Mouse (Mus musculus) cerebellum, postnatal 25 days (tissue): ENCODE measurements at regions not wholly inside any gene's neighbourhood (a gene's known extent, or its start where the extent isn't known, plus 50 kb on each side); places are given as distances from the start of the nearest gene placed in this dataset.

Experiments used
- DNase-seq, 2 experiments: peaks; one replicate each; pipeline ENCODE4 v3.0.0; 2021; ENCODE audit warnings: mixed read lengths in 2 of 2

DNA sequence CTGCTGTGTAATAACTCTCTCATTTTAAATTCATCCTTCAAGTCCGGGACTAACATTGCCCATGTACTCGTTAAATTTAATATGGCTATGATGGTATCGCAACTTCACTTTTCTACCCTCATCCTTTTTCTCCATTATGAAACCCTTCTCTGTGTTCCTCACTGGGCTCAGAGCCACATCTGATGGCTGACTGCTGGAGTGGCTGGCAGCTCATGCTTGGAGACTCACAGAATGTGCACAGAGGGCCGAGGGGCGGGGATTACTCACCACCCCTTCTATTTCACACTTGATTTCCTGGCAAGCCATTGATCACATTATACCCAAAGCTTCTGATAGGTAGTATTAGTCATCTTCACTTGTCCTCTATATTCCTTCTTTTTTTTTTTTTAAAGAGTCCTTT lies 81.1 kb upstream of the Vwde start:
- peak in 1 of 2 experiments; percentile 10 for DNase-seq

- DNase-seq = no peak
Measured at GRCm38 (mm10) chr6:13298171-13298570, 73.4 kb upstream of the Vwde start.

- no peak for DNase-seq
Measured at GRCm38 (mm10) chr6:13297110-13297509, 72.3 kb upstream of the Vwde start.

DNA sequence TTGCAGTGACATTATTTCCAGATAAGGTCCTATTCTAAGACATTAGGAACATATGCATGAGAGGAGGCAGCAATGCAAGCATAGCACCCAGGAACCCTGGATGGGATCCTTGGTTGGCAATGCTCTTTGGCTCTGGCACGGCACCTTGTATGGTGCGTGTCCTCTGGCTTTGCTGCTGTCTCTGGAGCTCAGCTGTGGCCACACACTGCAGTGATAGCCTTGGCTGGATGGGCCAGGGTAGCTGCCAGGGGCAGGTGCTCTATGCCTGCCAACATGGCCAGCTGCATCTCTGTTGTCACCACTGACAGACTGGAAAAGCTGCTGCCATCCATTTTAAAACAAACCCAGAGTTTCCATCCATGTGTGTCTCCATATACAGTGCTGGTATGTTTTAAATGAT lies 71.3 kb upstream of the Vwde start:
- peak in 1 of 2 experiments; percentile 4 for DNase-seq

GRCm38 (mm10) chr6:13294393-13294792 lies 69.6 kb upstream of the Vwde start:
- no peak for DNase-seq

DNA sequence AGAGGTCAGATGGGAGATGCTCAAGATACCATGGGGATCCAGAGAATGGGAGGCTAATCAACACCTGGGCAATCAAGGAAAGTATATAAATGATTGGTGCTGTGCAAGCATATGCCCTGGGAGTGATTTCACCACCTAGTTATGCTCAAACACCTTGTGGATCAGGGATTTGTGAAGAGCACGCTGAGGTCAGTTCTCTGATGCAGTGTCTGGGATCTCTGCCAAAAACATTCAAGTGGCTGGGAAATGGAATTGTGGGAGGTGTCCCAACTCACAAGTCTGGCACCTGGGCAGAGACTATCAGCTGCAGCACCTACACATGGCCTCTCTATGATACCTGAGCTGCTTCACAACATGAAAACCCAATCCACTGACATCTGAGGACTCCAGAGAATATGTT lies 63.7 kb upstream of the Vwde start:
- peak in 1 of 2 experiments; percentile 10 for DNase-seq

- DNase-seq = no peak
Measured at GRCm38 (mm10) chr6:13287812-13288211, 63.0 kb upstream of the Vwde start.

DNA sequence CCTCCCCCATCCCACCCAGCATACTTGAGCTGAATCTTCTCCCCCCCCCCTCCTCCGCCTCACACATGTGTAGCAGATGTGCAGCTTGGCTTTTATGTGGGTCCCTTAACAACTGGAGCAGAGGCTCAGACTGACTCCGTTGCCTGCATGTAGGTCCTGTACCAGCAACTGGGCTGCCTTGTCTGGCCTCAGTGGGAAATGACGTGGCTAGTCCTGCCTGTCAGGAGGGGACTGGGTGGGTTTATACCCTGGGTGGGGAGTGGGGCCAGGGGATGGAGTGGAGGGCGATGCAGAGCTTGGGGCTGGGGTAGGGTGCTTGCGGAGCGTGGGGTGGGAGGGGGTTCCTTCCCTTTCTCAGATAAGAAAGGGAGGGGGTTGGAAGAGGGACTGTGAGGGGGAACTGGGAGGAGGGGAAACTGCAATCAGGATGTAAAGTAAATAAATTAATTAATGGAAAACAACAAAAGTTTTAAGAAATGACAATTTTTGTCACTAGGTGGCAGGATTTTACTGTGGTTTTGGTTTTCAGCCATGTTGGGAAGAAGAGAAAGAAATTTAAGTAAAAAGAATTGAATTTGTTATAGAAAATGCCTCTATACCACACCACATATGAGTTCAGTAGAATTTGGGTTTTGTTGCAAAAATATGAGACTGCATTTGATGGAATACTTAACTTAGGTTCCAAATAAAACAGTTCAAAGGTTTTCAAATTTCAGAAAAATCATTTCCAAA lies 61.9 kb upstream of the Vwde start:
- no peak for DNase-seq

DNA sequence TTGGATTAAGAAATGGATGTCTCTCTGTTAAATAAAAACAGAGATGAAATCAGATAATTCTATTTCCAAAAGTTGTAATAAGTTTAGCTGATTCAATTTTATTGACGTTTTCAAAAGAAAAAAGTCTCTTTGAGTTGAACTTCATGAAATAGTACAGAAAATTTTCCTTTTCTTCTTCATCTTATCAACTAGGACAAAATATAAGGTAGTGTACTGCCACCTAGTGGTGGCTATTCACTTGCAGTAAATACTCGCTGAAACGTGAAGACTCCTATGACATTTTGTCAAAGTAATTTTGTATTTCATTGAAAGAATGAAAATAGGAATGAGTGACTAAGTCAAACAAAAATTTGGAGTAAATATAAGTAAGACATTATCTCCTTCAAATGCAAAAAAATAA lies 56.1 kb upstream of the Vwde start:
- peak in 1 of 2 experiments; percentile 49 for DNase-seq
